Mouse (Mus musculus) left cerebral cortex, adult 2 months (tissue): ENCODE measurements around the gene Ssbp3. TPM values are rescaled to one million over a fixed set of nuclear protein-coding genes. Genes with fewer than 3 reads are reported as not detected.
A peak's percentile ranks its signal among the peaks of the same experiment; 100 is the strongest.

ENCODE experiments used
- DNase-seq, 2 experiments: peaks; one replicate each; pipeline ENCODE4 v3.0.0; 2021 to 2022; ENCODE audit warnings: low spot score in 2 of 2, mixed read lengths in 1 of 2; ENCODE audit errors: extremely low spot score in 1 of 2
- H3K27ac ChIP-seq: fragments of 200-600 bp; 2 replicates; pipeline ENCODE4 v1.8.1; 2022
- H3K4me3 ChIP-seq: fragments of 200-600 bp; 2 replicates; pipeline ENCODE4 v1.8.1; 2022
- CTCF ChIP-seq: fragments of 200-600 bp; IDR thresholded peaks from 2 replicates; pipeline ENCODE4 v1.8.1; 2022; ENCODE audit warnings: antibody characterized with exemption, mild to moderate bottlenecking, moderate library complexity
- intact Hi-C: fragments of 180-260 bp; cut with DNase I; formaldehyde crosslinking; loops from one replicate; pipeline ENCODE4 v1.15.1; 2025
- total RNA-seq, 2 experiments: library from RNA; stranded (reverse); gene quantifications; 2 replicates each; pipeline ENCODE4 v1.2.3; 2021

The Ssbp3 gene
- total RNA-seq, 2 experiments from 2014 or later = 181 to 187 TPM

GRCm38 (mm10) chr4:107083126-107083525, 172.6 kb downstream of the Ssbp3 start:
- no peak for TF ChIP-seq CTCF
- DNase-seq = no peak
- Histone ChIP-seq H3K27ac (no peak overlapping the region), H3K4me3 (no peak overlapping the region)
- intact Hi-C loops = no loop called here

DNA sequence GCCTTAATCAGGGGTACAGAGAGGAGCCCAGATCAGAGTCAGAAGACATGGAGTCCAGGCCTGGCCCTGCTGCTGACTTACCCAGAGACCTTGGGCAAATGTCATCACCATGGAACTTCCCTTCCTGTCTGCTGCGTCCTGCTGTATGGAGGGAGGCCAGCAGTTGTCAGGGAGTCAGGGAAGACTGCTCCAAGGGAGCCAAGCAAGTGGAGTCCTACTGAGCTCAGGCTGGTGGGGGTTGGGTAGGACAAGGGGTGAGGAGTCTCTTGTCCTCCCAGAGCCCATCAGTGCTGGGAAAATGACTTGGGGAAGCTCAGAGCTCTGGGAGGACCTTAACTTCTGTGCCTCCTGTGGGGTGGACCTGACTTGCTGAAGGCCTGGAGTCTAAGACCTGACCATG, 173.8 kb downstream of the Ssbp3 start:
- TF ChIP-seq CTCF = no peak
- H3K4me3 ChIP-seq = no peak overlapping the region
- DNase-seq = no peak
- peak overlapping the region; percentile 74 for H3K27ac ChIP-seq
- intact Hi-C loops = no loop called here

DNA sequence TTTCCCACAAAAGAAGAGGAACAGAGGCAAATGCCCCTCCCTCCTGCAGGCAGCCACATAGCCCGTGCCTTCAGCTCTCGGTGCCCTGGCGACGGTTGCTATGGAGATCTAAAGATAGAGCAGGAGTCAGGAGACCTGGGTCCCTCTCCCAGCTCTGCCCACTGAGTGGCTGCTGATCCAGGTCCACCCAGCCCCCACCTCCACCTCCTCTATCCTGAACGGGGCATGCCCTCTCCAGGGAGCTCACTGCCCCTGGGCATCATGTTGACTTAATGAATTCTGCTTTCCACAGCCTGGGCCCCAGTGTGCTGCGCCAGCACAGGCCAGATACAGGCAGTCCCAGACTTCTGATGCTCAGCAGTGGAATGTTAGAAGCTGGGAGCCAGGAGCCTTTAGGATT, 174.4 kb downstream of the Ssbp3 start:
- no peak overlapping the region for H3K4me3 ChIP-seq
- TF ChIP-seq CTCF = no peak
- intact Hi-C loops = no loop called here
- H3K27ac ChIP-seq = peak overlapping the region; percentile 74
- DNase-seq = peak; percentile 58 to 79

DNA sequence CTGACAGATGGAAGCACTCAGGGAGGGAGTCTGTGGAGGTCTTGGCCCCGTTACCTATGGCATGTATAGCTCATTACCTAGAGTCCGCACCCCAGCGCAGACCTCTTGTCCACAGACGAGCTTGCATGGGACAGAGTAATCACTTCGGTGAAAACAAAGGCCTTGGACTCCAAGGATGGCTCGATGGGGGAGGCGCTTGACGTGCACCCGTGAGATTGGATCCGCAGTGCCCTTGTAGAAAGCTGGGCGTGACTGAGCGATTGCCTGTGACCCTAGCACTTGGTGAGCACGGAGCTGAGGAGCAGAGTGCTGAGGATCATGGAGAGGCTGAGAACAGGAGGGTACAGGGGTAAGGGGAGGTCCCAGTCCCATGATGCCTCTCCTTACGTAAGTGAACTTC, 181.2 kb downstream of the Ssbp3 start:
- H3K4me3 ChIP-seq = no peak overlapping the region
- TF ChIP-seq CTCF = no peak
- DNase-seq = no peak
- H3K27ac ChIP-seq = no peak overlapping the region
- intact Hi-C loops = no loop called here

DNA sequence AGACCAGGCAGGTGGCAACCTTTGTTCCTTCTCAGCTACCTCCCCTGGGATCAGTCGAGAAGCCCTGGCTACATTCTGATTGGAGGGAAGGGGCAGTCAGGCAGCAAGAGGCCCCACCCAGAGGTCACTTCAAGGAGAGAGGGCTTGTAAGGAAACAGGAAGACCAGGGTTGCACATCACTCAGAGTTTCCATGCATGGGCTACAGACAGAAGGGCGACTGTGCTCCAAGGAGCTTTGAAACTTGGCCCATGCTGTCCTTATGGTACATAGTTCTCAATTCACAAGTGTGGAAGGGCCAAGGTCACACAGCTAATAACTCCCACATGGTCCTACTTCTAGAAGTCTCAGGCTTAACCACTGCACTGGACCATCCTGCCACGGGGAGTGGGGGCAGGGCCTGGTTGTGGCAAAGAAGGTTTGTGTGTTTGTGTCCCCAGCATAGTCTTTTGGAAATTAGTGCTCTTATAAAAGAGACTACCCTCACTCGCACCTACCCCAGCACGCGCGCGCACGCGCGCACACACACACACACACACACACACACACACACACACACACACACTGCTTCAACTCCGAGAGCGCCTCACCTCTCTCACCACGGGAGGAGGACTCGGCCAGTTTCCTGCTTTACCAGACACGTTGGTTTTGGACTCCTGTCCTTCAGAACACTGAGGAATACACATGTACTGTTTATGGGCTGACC, 184.1 kb downstream of the Ssbp3 start:
- TF ChIP-seq CTCF = no peak
- Histone ChIP-seq H3K4me3 (no peak overlapping the region), H3K27ac (no peak overlapping the region)
- intact Hi-C loops = no loop called here
- DNase-seq = no peak

- intact Hi-C loops = no loop called here
- DNase-seq = no peak
- H3K27ac ChIP-seq = no peak overlapping the region
- TF ChIP-seq CTCF = no peak
- H3K4me3 ChIP-seq = no peak overlapping the region
Observed at GRCm38 (mm10) chr4:107096043-107096442, 185.5 kb downstream of the Ssbp3 start.

- DNase-seq = no peak
- no peak for TF ChIP-seq CTCF
- Histone ChIP-seq H3K27ac (no peak within 1 kb of the TSS), H3K4me3 (no peak within 1 kb of the TSS)
- intact Hi-C loops = no loop called here
Observed at GRCm38 (mm10) chr4:107096841-107097373, 186.4 kb downstream of the Ssbp3 start, which contains the start of gene Cdcp2. Gene Cdcp2 (plus strand): TSS chr4:107096891.

DNA sequence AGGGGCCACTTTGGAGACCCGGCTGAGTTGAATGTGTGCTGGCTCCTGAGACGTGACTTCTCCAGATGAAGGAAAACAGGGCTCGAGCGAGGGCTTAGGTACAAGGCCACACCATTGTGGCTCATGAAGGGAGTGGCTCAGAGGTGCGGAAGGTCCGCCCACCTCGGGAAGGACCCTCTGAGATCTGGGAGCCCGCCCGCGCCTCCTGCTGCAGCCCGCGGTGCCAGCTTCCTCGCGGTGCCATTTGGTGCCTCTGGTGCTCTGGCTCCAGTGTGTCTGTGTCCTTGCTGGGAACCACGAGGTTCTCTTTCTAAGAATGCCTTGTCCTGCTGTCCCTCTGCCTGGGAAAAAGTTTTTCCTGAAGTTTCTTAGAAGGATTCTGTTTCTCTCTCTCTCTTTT, 187.4 kb downstream of the Ssbp3 start:
- intact Hi-C loops = no loop called here
- DNase-seq = no peak
- Histone ChIP-seq H3K4me3 (no peak overlapping the region), H3K27ac (no peak overlapping the region)
- no peak for TF ChIP-seq CTCF

- intact Hi-C loops = no loop called here
- Histone ChIP-seq H3K4me3 (no peak overlapping the region), H3K27ac (no peak overlapping the region)
- no peak for DNase-seq
- TF ChIP-seq CTCF = no peak
Observed at GRCm38 (mm10) chr4:107098375-107098774, 187.9 kb downstream of the Ssbp3 start.

- no peak for DNase-seq
- H3K4me3 ChIP-seq = no peak overlapping the region
- intact Hi-C loops = no loop called here
- no peak overlapping the region for H3K27ac ChIP-seq
- no peak for TF ChIP-seq CTCF
Observed at GRCm38 (mm10) chr4:107098791-107099525, 188.5 kb downstream of the Ssbp3 start.

Other genes starting within 250 kb of the Ssbp3 start
- gene Ttc4, start 231.8 kb upstream of the Ssbp3 start, total RNA-seq = 10 to 100 TPM; 44.8 to 47.7 TPM
- 1 to 10 TPM; 3.1 to 4.6 TPM for gene Mroh7, start 179.8 kb upstream of the Ssbp3 start, total RNA-seq
- not detected for gene Fam151a, start 176.8 kb upstream of the Ssbp3 start, total RNA-seq
- 10 to 100 TPM; 51.7 to 54.1 TPM for gene Acot11, start 105.7 kb upstream of the Ssbp3 start, total RNA-seq
- gene Mrpl37, start 156.2 kb downstream of the Ssbp3 start, total RNA-seq = 10 to 100 TPM; 56.3 to 64.9 TPM
- 1 to 10 TPM; 7.4 to 8.8 TPM for gene Cyb5rl, start 156.3 kb downstream of the Ssbp3 start, total RNA-seq
- gene Cdcp2, start 186.2 kb downstream of the Ssbp3 start, total RNA-seq = not detected